Mouse (Mus musculus) limb, embryonic 14.5 days (tissue): ENCODE results near the gene Fam107a. TPM values are rescaled to one million over a fixed set of nuclear protein-coding genes. Genes with fewer than 3 reads are reported as not detected.

Source experiments
- ATAC-seq: fragments of 200-750 bp; cut with Nextera tagmentation; 2 replicates; pipeline ENCODE4 v1.8.0; 2017; ENCODE audit warnings: low read depth, moderate number of reproducible peaks, moderate TSS enrichment; ENCODE audit not compliant: low FRiP score
- DNase-seq: peaks from one replicate; pipeline ENCODE4 v3.0.0-alpha.2; 2015; ENCODE audit warnings: low spot score
- H3K27ac ChIP-seq: fragments of 300-500 bp; sonication (generic); replicated peaks from 2 replicates; pipeline ENCODE4 v1.5.1; 2014; ENCODE audit warnings: low read depth, mild to moderate bottlenecking, low read length, moderate library complexity, mixed read lengths
- H3K27me3 ChIP-seq: fragments of 300-500 bp; sonication (generic); 2 replicates; pipeline ENCODE4 v1.6.1; 2014; ENCODE audit warnings: low read length, mixed read lengths; ENCODE audit not compliant: control insufficient read depth, insufficient read depth
- H3K36me3 ChIP-seq: fragments of 300-500 bp; sonication (generic); 2 replicates; pipeline ENCODE4 v1.6.1; 2014; ENCODE audit warnings: mild to moderate bottlenecking, low read length, moderate library complexity, mixed read lengths; ENCODE audit not compliant: control insufficient read depth, insufficient read depth
- H3K4me1 ChIP-seq: fragments of 300-500 bp; sonication (generic); 2 replicates; pipeline ENCODE4 v1.6.1; 2014; ENCODE audit warnings: antibody characterized with exemption, low read length, mixed read lengths; ENCODE audit not compliant: control insufficient read depth, insufficient read depth
- H3K4me2 ChIP-seq: fragments of 300-500 bp; sonication (generic); replicated peaks from 2 replicates; pipeline ENCODE4 v1.6.1; 2014; ENCODE audit warnings: low read depth, mild to moderate bottlenecking, low read length, moderate library complexity; ENCODE audit not compliant: severe bottlenecking
- H3K4me3 ChIP-seq: fragments of 300-500 bp; sonication (generic); replicated peaks from 2 replicates; pipeline ENCODE4 v1.5.1; 2014; ENCODE audit warnings: low read length
- H3K9ac ChIP-seq: fragments of 300-500 bp; sonication (generic); 2 replicates; pipeline ENCODE4 v1.6.1; 2014; ENCODE audit warnings: mild to moderate bottlenecking, low read depth, low read length, moderate library complexity; ENCODE audit not compliant: severe bottlenecking
- H3K9me3 ChIP-seq: fragments of 300-500 bp; sonication (generic); 2 replicates; pipeline ENCODE4 v1.6.1; 2016; ENCODE audit warnings: low read length; ENCODE audit not compliant: control insufficient read depth
- POLR2A ChIP-seq: fragments of 200-500 bp; IDR thresholded peaks from 2 replicates; pipeline ENCODE4 v1.8.0; 2012; ENCODE audit warnings: inconsistent platforms, mild to moderate bottlenecking, moderate library complexity, borderline replicate concordance; ENCODE audit not compliant: insufficient read depth, insufficient read length; ENCODE audit errors: extremely low read depth
- WGBS: fragments of 180-500 bp; shearing (Covaris S2); extraction: QIAGEN DNeasy Blood & Tissue Kit; methylation state at CpG from one replicate; pipeline ENCODE4 v1.1.7; 2014; 5-methylcytosine and 5-hydroxymethylcytosine counted together
- polyA plus RNA-seq, 2 experiments: library from polyadenylated mRNA; depleted of rRNA in 1 of 2; stranded (reverse) in 1 of 2; unstranded in 1 of 2; fragments of >200 nt; fragmentation: Nextera tagmentation in 1 of 2; extraction: Ambion mirVana in 1 of 2; gene quantifications; 2 replicates each; pipeline versions ENCODE4 v1.2.1 to v1.2.3; 2012 to 2014

Gene Fam107a
- polyA plus RNA-seq, 2 experiments: 0.11 to 1.0 TPM

DNA sequence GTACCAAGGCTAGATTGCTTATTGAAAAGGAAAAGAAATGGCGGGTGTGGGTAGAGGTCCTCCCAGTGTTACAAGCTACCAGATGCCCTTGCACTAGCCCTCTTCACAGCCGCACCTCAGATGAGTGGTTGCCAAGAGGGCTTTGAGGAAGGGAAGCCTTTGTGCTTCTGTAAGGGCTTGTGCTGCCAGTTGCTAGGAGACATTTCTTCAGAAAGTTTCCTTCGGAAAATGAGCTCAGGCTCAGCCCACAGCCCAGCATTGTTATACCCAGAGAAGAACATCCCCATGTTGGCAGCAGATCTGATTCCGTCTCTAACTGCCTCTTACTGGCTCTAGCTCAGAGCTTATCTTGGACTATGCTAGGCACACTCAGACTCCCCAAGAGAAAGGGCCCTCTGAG lies 11.7 kb upstream of the Fam107a start:
- no peak for ATAC-seq
- WGBS: 46% methylated on average over 4 of the region's 4 CpGs
- Histone ChIP-seq H3K9me3 (no peaks in the 10 kb centered on the region), H3K4me1 (peaks cover 19% of the 10 kb centered on the region; the same call in 1 of the 2 replicates), H3K9ac (no peak overlapping the region), H3K4me2 (no peak overlapping the region), H3K27ac (0 out of 2 replicates have a peak overlapping the region, but pooled peaks have one; percentile 19), H3K4me3 (no peak overlapping the region), H3K36me3 (no peaks in the 10 kb centered on the region), H3K27me3 (no peaks in the 10 kb centered on the region)
- no peak for TF ChIP-seq POLR2A
- DNase-seq: no peak

DNA sequence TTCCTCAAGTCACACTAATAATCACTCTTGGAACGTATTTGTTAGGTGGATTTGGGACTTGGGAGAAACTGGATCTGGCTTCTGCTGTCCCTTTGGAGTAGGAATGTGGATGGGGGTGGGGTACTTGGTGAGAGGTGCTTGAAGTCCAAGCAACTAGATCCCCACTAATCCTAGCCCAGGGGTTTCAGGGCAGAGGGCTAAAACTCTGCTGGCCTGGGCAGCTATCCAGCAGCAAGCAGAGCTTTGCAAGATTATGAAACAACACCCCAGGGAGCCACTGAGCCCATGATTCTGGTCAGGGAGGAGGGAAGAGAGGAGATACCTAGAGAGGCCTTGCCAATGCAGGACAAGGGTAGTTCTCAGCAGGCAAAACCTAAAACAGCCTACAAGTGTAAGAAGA lies 9.5 kb upstream of the Fam107a start:
- 0 out of 2 replicates have a peak, but pooled peaks have one; percentile 25 for ATAC-seq

DNA sequence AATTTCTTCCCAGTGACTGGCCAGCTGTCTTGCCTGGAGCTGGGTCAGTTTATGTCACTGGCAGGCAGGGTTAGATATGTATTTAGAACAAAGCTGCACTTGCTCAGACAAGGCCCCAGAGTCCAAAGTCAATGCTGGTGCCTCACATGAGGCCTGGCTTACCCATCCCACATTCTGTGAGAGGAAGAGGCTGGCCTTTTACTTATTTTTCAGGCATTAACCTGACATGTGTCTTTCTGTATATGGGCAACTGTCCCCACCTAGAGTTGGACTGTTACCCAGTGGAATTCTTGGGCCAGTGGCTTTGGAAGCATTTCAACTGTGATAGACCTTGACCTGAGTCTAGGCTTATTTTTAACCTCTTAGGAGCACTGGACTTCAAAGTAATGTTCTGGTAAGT lies 9.1 kb upstream of the Fam107a start:
- peaks cover 19% of the 10 kb centered on the region; the same call in 1 of the 2 replicates for H3K4me1 ChIP-seq
- H3K27ac ChIP-seq: no peak overlapping the region
- H3K36me3 ChIP-seq: no peaks in the 10 kb centered on the region
- H3K9me3 ChIP-seq: no peaks in the 10 kb centered on the region
- H3K4me3 ChIP-seq: no peak overlapping the region
- H3K27me3 ChIP-seq: no peaks in the 10 kb centered on the region
- H3K4me2 ChIP-seq: no peak overlapping the region
- no peak overlapping the region for H3K9ac ChIP-seq
- TF ChIP-seq POLR2A: no peak
- ATAC-seq (no peak), DNase-seq (no peak)

More for the DNA sequence above, 9.5 kb upstream of the Fam107a start:
- H3K36me3 ChIP-seq: no peaks in the 10 kb centered on the region
- H3K27ac ChIP-seq: no peak overlapping the region
- no peak for TF ChIP-seq POLR2A
- no peak overlapping the region for H3K9ac ChIP-seq
- peaks cover 19% of the 10 kb centered on the region; the same call in 1 of the 2 replicates for H3K4me1 ChIP-seq
- no peaks in the 10 kb centered on the region for H3K27me3 ChIP-seq
- H3K4me3 ChIP-seq: no peak overlapping the region
- no peaks in the 10 kb centered on the region for H3K9me3 ChIP-seq
- H3K4me2 ChIP-seq: no peak overlapping the region
- WGBS: 21% methylated on average over 1 of the region's 1 CpGs
- no peak for DNase-seq

- Histone ChIP-seq H3K4me3 (no peak overlapping the region), H3K36me3 (no peaks in the 10 kb centered on the region), H3K4me1 (peaks cover 17% of the 10 kb centered on the region; the same call in 1 of the 2 replicates), H3K4me2 (no peak overlapping the region), H3K27ac (no peak overlapping the region), H3K9ac (no peak overlapping the region), H3K27me3 (no peaks in the 10 kb centered on the region), H3K9me3 (no peaks in the 10 kb centered on the region)
- ATAC-seq (no peak), DNase-seq (no peak)
- TF ChIP-seq POLR2A: no peak
- 63% methylated on average over 4 of the region's 4 CpGs for WGBS
These were observed 7.9 kb upstream of the Fam107a start for GRCm38 (mm10) chr14:8325746-8326145.

GRCm38 (mm10) chr14:8320528-8320927 lies 2.7 kb upstream of the Fam107a start:
- Histone ChIP-seq H3K36me3 (no peaks in the 10 kb centered on the region), H3K4me2 (no peak overlapping the region), H3K4me1 (peaks cover 17% of the 10 kb centered on the region), H3K4me3 (no peak overlapping the region), H3K27ac (no peak overlapping the region), H3K9ac (no peak overlapping the region), H3K27me3 (peaks cover 26% of the 10 kb centered on the region), H3K9me3 (no peaks in the 10 kb centered on the region)
- TF ChIP-seq POLR2A: no peak
- ATAC-seq (no peak), DNase-seq (no peak)
- WGBS: 64% methylated on average over 3 of the region's 3 CpGs
